In genomic region chr16:96357903-96358302, GRCm38 (mm10) we compare ENCODE assay signal across 8 mouse cellular contexts.
DNase-seq lines count a peak whose midpoint lies in the region; ATAC-seq and TF ChIP-seq lines count a peak whose summit lies in the region.

No protein-coding gene starts in this region.

- peak overlapping the region; percentile 42 for H3K4me3 ChIP-seq in kidney, adult 2 months (ENCODE audit: insufficient read depth, low read depth, low read length)
- H3K4me3 ChIP-seq in lung, adult 2 months (replicated peaks; ENCODE audit: extremely low read depth, low read depth, low read length) = peak overlapping the region; percentile 36
- H3K4me3 ChIP-seq in neural tube, embryonic 14.5 days (ENCODE audit: low read depth, low read length) = no peak overlapping the region

- no peak overlapping the region for H3K9ac ChIP-seq in neural tube, embryonic 14.5 days (replicated peaks; ENCODE audit: low read depth, low read length)

- 7% methylated on average over 10 of the region's 10 CpGs for WGBS in kidney, adult 2 months
- WGBS in lung, adult 2 months = 10% methylated on average over 10 of the region's 10 CpGs
- 15% methylated on average over 10 of the region's 10 CpGs for WGBS in neural tube, embryonic 14.5 days

- no peaks in the 10 kb centered on the region for H3K9me3 ChIP-seq in neural tube, embryonic 14.5 days (ENCODE audit: control insufficient read depth, low read length)

- H3K36me3 ChIP-seq in kidney, adult 2 months (ENCODE audit: control insufficient read depth, insufficient read depth, low read length) = no peaks in the 10 kb centered on the region
- no peaks in the 10 kb centered on the region for H3K36me3 ChIP-seq in neural tube, embryonic 14.5 days (ENCODE audit: control insufficient read depth, insufficient read depth, low read length)

- no peaks in the 10 kb centered on the region for H3K27me3 ChIP-seq in kidney, adult 2 months (replicated peaks; ENCODE audit: control insufficient read depth, insufficient read depth, low read length)
- H3K27me3 ChIP-seq in neural tube, embryonic 14.5 days (ENCODE audit: control insufficient read depth, insufficient read depth, low read length) = no peaks in the 10 kb centered on the region

- no peak for TF ChIP-seq POLR2A in kidney, adult 2 months (IDR thresholded peaks at IDR 0.05; ENCODE audit: low read depth, low read length)
- TF ChIP-seq POLR2A in lung, adult 2 months (IDR thresholded peaks at IDR 0.05; ENCODE audit: borderline replicate concordance, extremely low read depth, low read depth, low read length) = no peak

- peak; percentile 84 for TF ChIP-seq CTCF in kidney, adult 2 months (conservative IDR thresholded peaks at IDR 0.05; ENCODE audit: insufficient read depth, insufficient read length, low read depth, low read length)
- peak; percentile 67 for TF ChIP-seq CTCF in lung, adult 2 months (IDR thresholded peaks at IDR 0.05; ENCODE audit: insufficient read depth, low read length)

- H3K4me2 ChIP-seq in neural tube, embryonic 14.5 days (ENCODE audit: low read depth, low read length) = peak overlapping the region; percentile 35; the same call in 1 of the 2 replicates

- DNase-seq in adrenal gland, adult (ENCODE audit: inconsistent age in 2 of 2, low spot score in 1 of 2) = peak; percentile 89 to 94
- DNase-seq in embryo, embryonic 10.5 days (ENCODE audit: low spot score) = peak; percentile 88
- peak; percentile 47 for DNase-seq in heart, adult 8-10 months (ENCODE audit: low spot score)
- DNase-seq in kidney, adult 2 months = peak; percentile 84
- peak; percentile 65 for DNase-seq in lung, adult 2 months
- peak; percentile 35 for DNase-seq in thymus, postnatal 25 days

- H3K27ac ChIP-seq in kidney, adult 2 months (ENCODE audit: insufficient read depth, low read depth, low read length) = no peak overlapping the region
- H3K27ac ChIP-seq in neural tube, embryonic 14.5 days (ENCODE audit: low read depth, low read length) = no peak overlapping the region

- no peaks in the 10 kb centered on the region; the same call in 1 of the 2 replicates for H3K4me1 ChIP-seq in kidney, adult 2 months (ENCODE audit: control insufficient read depth, insufficient read depth, low read length)
- H3K4me1 ChIP-seq in lung, adult 2 months (ENCODE audit: control insufficient read depth, insufficient read depth, low read length) = 0 out of 2 replicates have a peak, but pooled peaks cover 2% of the 10 kb centered on the region
- no peaks in the 10 kb centered on the region for H3K4me1 ChIP-seq in neural tube, embryonic 14.5 days (ENCODE audit: control insufficient read depth, insufficient read depth, low read length)

- ATAC-seq in CD4-positive, CD25-positive, alpha-beta regulatory T cell, adult 4 months = peak; percentile 91
- ATAC-seq in neural tube, embryonic 14.5 days (ENCODE audit: low read depth) = peak; percentile 31; the same call in 1 of the 2 replicates

Comparison
In these comparisons a context has a peak if more than half of its experiments do, and no peak if none do; other contexts are left out.
1. DNase-seq: peak in every context shown above with its lines; median percentile 92 in adrenal gland, adult; 88 in embryo, embryonic 10.5 days; 84 in kidney, adult 2 months; 65 in lung, adult 2 months; 47 in heart, adult 8-10 months; 35 in thymus, postnatal 25 days.